Mouse (Mus musculus) cerebellum, postnatal 10 days (tissue): ENCODE results near the gene Tcf7l1.

Experiments used
- DNase-seq, 2 experiments: peaks; one replicate each; pipeline ENCODE4 v3.0.0; 2021; ENCODE audit warnings: mixed read lengths in 2 of 2

Tcf7l1 gene

GRCm38 (mm10) chr6:72586701-72587100 lies 202.4 kb downstream of the Tcf7l1 start:
- no peak for DNase-seq

- DNase-seq: no peak
Measured at GRCm38 (mm10) chr6:72584154-72584553, 204.9 kb downstream of the Tcf7l1 start.

DNA sequence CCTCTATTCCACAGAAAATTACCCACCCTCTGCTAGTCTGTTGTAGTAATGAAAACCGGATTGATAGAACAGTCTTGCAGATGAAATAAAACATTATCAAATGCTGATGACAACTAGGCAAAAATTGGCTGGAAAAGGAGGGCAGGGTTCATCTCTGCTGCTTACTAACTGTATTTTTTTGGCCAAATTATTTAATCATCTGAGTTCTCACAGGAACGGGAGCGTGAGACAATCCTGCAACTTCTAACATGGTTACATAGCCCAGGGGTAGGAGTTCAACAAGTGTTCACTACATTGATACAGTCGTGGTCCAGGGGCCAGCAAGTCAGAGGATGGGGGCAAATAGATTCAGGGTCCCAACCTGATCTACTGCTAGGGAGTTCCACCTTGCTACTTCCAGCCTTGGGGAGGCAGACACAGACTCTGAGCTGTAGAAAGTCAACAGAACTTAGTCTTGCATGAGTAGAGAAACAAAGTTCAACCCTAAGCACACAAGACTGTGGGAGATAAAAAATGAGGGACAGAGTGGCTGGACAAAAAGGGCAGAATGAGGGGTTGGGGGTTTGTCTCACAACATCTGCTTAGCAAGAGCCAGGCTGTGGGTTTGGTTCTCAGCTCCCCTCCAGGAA lies 205.7 kb downstream of the Tcf7l1 start:
- DNase-seq: no peak

DNA sequence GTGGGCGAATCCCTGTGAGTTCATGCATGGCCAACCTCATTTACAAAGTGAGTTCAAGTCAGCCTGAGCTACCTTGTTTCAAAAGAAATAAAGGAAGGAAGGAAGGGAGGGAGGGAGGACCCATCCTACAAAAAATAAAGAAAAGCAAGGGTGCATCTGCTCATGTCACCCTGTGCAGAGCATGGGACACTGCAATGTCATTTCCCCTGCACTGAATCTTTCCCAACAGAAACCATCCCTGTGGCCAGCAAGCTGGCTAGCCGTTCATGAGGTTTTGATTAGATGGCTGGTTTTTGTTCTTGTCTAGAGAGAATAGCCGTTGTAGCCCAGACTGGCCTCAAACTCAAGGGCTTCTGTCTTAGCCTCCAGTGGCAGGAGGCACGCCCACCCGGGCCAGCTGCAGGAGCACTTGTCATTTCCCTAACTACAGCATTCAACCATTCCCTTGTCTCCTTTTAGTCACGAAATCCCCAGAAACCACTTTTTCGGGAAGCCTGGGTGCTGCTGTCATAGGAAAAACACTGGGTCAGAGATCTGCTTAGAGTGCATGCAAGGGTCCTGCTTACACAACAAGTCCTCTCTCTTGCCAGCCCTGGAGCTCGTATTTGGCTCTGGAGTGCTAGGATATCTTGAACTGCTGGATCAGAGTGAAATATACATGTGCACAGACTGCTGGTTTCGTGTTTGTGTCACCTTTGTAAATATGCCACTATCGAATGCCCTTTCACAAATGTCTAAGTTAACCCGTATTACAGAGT lies 207.2 kb downstream of the Tcf7l1 start:
- no peak for DNase-seq
